Mouse (Mus musculus): ENCODE data around the gene Pigm.

Gene Pigm

GRCm38 (mm10) chr1:172352001-172352400 is 24.3 kb upstream of the Pigm start:
- DNase-seq (ENCODE audit: low spot score in 2 of 2): no peak

GRCm38 (mm10) chr1:172352453-172352852 is 23.9 kb upstream of the Pigm start:
- no peak for DNase-seq (ENCODE audit: low spot score in 2 of 2)

GRCm38 (mm10) chr1:172355336-172355735 is 21.0 kb upstream of the Pigm start:
- DNase-seq (ENCODE audit: low spot score in 2 of 2): no peak

GRCm38 (mm10) chr1:172357550-172357949 is 18.8 kb upstream of the Pigm start:
- peak; percentile 38 to 71 for DNase-seq (ENCODE audit: low spot score in 2 of 2)

GRCm38 (mm10) chr1:172358341-172358740 is 18.0 kb upstream of the Pigm start:
- no peak for DNase-seq (ENCODE audit: low spot score in 2 of 2)

GRCm38 (mm10) chr1:172364684-172365083 is 11.7 kb upstream of the Pigm start:
- DNase-seq (ENCODE audit: low spot score in 2 of 2): no peak

- DNase-seq (ENCODE audit: low spot score in 2 of 2): no peak
Measured at GRCm38 (mm10) chr1:172368768-172369418, 7.5 kb upstream of the Pigm start.

- DNase-seq (ENCODE audit: low spot score in 2 of 2): no peak
Measured at GRCm38 (mm10) chr1:172376758-172377458, 562 bp downstream of the Pigm start.

GRCm38 (mm10) chr1:172380066-172380465 is 3.7 kb downstream of the Pigm start:
- no peak for DNase-seq (ENCODE audit: low spot score in 2 of 2)

- DNase-seq (ENCODE audit: low spot score in 2 of 2): no peak
Measured at GRCm38 (mm10) chr1:172382090-172382489, 5.7 kb downstream of the Pigm start.

- DNase-seq (ENCODE audit: low spot score in 2 of 2): no peak
Measured at GRCm38 (mm10) chr1:172387246-172387645, 10.9 kb downstream of the Pigm start.

GRCm38 (mm10) chr1:172390769-172391168 is 14.4 kb downstream of the Pigm start:
- DNase-seq (ENCODE audit: low spot score in 2 of 2): no peak

- no peak for DNase-seq (ENCODE audit: low spot score in 2 of 2)
Measured at GRCm38 (mm10) chr1:172391807-172392581, 15.6 kb downstream of the Pigm start.

GRCm38 (mm10) chr1:172392643-172393170 is 16.4 kb downstream of the Pigm start:
- DNase-seq (ENCODE audit: low spot score in 2 of 2): no peak

- DNase-seq (ENCODE audit: low spot score in 2 of 2): no peak
Measured at GRCm38 (mm10) chr1:172393739-172394138, 17.4 kb downstream of the Pigm start.

GRCm38 (mm10) chr1:172396996-172397752 is 20.8 kb downstream of the Pigm start:
- no peak for DNase-seq (ENCODE audit: low spot score in 2 of 2)

- peak in 1 of 2 experiments; percentile 14 for DNase-seq (ENCODE audit: low spot score in 2 of 2)
Measured at GRCm38 (mm10) chr1:172406077-172406706, 29.8 kb downstream of the Pigm start.

- DNase-seq (ENCODE audit: low spot score in 2 of 2): no peak
Measured at GRCm38 (mm10) chr1:172408996-172409395, 32.6 kb downstream of the Pigm start.

- no peak for DNase-seq (ENCODE audit: low spot score in 2 of 2)
Measured at GRCm38 (mm10) chr1:172409431-172409830, 33.1 kb downstream of the Pigm start.

- peak in 1 of 2 experiments; percentile 28 for DNase-seq (ENCODE audit: low spot score in 2 of 2)
Measured at GRCm38 (mm10) chr1:172410806-172411205, 34.5 kb downstream of the Pigm start.

GRCm38 (mm10) chr1:172412204-172412603 is 35.9 kb downstream of the Pigm start:
- peak; percentile 57 to 84 for DNase-seq (ENCODE audit: low spot score in 2 of 2)
